Mouse (Mus musculus) cortical plate, adult 2 months (tissue): ENCODE results near the gene Tmem120b. TPM values are rescaled to one million over a fixed set of nuclear protein-coding genes. Genes with fewer than 3 reads are reported as not detected.

ENCODE experiments used
- H3K27ac ChIP-seq: fragments of 200-500 bp; 2 replicates; pipeline ENCODE4 v1.5.1; 2012; ENCODE audit warnings: low read length, control low read depth, inconsistent platforms; ENCODE audit not compliant: insufficient read depth
- H3K4me1 ChIP-seq: fragments of 200-500 bp; 2 replicates; pipeline ENCODE4 v1.6.1; 2011; ENCODE audit warnings: low read length; ENCODE audit not compliant: control insufficient read depth, insufficient read depth
- H3K4me3 ChIP-seq: fragments of 200-500 bp; 2 replicates; pipeline ENCODE4 v1.5.1; 2011; ENCODE audit warnings: mild to moderate bottlenecking, low read length, control low read depth; ENCODE audit not compliant: insufficient read depth
- CTCF ChIP-seq: fragments of 200-500 bp; IDR thresholded peaks from 2 replicates; pipeline ENCODE4 v1.5.1; 2011; ENCODE audit warnings: mild to moderate bottlenecking, control low read depth, low read length; ENCODE audit not compliant: insufficient read depth; ENCODE audit errors: extremely low read depth
- POLR2A ChIP-seq: fragments of 200-500 bp; IDR thresholded peaks from 2 replicates; pipeline ENCODE4 v1.6.1; 2011; ENCODE audit warnings: mild to moderate bottlenecking, low read length, control low read depth; ENCODE audit not compliant: insufficient read depth; ENCODE audit errors: extremely low read depth
- polyA plus RNA-seq: library from polyadenylated mRNA; depleted of rRNA; stranded (reverse); fragments of >200 nt; gene quantifications from 2 replicates; pipeline ENCODE4 v1.2.3, GENCODE M21; 2012; rRNA removed

Gene Tmem120b
- polyA plus RNA-seq, 1 experiment: 10.7 TPM

DNA sequence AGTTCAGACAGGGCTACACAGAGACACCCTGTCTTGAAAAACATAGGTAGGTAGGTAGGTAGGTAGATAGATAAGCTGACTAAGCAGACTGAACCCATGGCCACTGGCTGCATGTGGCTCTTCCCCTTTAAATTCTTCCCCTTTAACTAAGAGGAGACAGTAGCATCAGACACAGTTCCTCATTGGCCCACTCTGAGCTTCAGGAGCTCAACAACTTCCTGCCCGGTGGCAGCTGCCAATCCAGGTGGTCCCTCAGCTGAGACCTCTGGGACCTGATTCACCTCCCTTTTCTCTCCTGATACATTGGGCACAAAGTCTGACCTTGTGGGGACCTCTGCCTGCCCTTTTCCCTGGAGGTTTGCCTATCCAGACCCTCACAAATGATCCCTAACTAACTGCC, 84.7 kb downstream of the Tmem120b start:
- Histone ChIP-seq H3K4me1 (peaks cover 3% of the 10 kb centered on the region; the same call in 1 of the 2 replicates), H3K27ac (no peak overlapping the region), H3K4me3 (no peak overlapping the region)
- TF ChIP-seq CTCF: no peak
- no peak for TF ChIP-seq POLR2A

DNA sequence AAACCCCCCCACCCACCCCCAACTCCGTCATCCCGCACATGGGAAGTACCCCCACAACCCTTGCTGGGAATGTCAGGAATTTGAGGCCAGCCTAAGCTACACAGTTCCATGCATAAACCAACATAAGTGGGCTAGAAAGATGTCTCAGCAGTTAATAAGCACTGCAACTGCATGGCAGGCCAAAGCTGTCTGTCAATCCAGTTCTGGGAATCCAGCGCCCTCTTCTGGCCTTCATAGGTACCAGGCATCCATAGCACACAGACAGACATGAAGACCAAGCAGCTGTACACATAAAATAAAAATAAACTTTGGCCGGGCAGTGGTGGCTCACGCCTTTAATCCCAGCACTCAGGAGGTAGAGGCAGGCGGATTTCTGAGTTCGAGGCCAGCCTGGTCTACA, 87.2 kb downstream of the Tmem120b start:
- TF ChIP-seq POLR2A (no peak), CTCF (peak; percentile 81)
- peaks cover 3% of the 10 kb centered on the region; the same call in 1 of the 2 replicates for H3K4me1 ChIP-seq
- H3K4me3 ChIP-seq: no peak overlapping the region
- H3K27ac ChIP-seq: no peak overlapping the region

DNA sequence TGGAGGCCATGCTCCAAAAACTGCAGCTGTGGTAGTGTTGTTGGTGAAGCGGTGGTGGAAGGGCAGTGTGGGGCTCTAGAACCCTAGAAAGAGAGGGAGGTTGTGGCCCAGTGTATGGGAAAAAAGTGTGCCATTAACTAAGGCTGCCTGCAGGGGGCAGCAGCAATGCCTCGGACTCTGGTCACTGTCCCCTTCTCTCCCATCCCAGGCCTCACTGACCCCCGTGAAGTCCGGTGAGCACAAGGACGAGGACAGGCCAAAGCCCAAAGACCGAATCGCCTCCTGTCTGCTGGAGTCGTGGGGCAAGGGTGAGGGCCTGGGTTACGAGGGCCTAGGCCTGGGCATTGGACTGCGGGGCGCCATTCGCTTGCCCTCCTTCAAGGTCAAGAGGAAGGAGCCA, 88.5 kb downstream of the Tmem120b start:
- Histone ChIP-seq H3K27ac (no peak overlapping the region), H3K4me3 (no peak overlapping the region), H3K4me1 (no peaks in the 10 kb centered on the region)
- TF ChIP-seq CTCF (peak; percentile 36; the same call in 1 of the 2 replicates), POLR2A (no peak)

DNA sequence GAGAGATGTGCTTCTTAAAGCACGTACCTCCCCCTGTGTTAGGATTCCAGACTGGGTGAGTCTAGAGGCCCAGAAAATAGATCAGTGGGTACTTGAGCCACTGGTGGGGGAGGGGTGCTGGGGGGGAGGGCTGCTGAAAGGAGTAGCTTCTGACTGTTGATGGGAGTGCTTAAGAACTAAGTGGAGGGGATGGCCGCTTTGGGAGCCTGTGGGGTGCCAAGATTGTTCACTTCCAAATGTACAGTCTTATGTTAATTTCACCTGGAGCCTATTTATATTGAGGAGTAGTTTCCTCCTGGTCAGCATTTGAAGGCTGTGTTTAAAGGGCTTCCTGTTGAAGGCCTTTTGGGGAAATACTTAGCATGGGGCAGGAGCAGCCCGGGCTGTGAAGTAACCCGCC, 89.8 kb downstream of the Tmem120b start:
- TF ChIP-seq POLR2A (no peak), CTCF (no peak)
- Histone ChIP-seq H3K27ac (no peak overlapping the region), H3K4me1 (no peaks in the 10 kb centered on the region), H3K4me3 (no peak overlapping the region)

DNA sequence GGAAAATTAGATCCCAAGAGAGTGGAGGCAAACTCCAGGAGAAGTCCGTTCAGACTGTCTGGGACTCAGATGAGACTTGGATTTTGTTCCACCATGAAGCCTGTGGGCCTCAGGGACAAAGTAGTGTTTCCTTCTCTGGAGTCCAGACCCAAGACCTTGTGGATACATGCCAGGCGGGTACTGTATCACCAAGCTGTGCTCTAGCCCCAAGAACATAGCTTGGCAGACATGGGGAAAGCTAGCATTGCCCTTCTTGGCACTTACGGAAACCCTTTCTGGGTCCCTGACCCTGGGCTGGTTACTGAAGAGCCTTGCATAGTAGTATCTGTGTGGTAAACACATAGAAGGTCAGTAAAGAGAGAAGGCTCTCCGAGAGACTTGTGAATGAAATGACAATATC, 91.2 kb downstream of the Tmem120b start:
- no peak for TF ChIP-seq CTCF
- no peak for TF ChIP-seq POLR2A
- H3K27ac ChIP-seq: no peak overlapping the region

DNA sequence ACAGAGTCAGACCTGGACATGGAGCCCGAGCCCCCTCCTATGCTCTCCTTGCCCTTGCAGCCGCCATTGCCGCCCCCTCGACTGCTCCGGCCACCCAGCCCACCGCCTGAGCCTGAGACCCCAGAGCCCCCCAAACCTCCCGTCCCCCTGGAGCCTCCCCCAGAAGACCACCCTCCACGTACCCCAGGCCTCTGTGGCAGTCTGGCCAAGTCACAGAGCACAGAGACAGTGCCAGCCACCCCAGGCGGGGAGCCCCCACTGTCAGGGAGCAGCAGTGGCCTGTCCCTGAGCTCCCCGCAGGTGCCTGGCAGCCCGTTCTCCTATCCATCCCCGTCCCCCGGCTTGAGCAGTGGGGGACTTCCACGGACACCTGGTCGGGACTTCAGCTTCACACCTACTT, 91.7 kb downstream of the Tmem120b start:
- no peaks in the 10 kb centered on the region for H3K4me1 ChIP-seq
- H3K4me3 ChIP-seq: no peak overlapping the region
- TF ChIP-seq CTCF (no peak), POLR2A (no peak)
- no peak overlapping the region for H3K27ac ChIP-seq

More for the DNA sequence above, 91.2 kb downstream of the Tmem120b start:
- no peak overlapping the region for H3K4me3 ChIP-seq
- H3K4me1 ChIP-seq: no peaks in the 10 kb centered on the region

DNA sequence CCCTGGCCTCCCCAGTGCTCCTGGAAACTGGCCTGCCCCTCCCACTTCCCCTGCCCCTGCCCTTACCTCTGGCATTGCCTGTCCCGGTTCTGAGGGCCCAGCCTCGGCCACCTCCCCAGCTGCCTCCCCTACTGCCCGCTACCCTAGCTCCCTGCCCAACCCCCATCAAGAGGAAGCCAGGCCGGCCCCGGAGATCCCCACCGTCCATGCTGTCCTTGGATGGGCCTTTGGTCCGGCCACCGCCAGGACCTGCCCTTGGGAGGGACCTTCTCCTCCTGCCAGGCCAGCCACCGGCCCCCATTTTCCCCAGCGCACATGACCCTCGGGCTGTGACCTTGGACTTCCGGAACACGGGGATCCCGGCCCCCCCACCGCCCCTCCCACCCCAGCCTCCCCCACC, 92.1 kb downstream of the Tmem120b start:
- Histone ChIP-seq H3K4me1 (no peaks in the 10 kb centered on the region), H3K4me3 (no peak overlapping the region), H3K27ac (no peak overlapping the region)
- TF ChIP-seq CTCF: no peak
- TF ChIP-seq POLR2A: no peak

DNA sequence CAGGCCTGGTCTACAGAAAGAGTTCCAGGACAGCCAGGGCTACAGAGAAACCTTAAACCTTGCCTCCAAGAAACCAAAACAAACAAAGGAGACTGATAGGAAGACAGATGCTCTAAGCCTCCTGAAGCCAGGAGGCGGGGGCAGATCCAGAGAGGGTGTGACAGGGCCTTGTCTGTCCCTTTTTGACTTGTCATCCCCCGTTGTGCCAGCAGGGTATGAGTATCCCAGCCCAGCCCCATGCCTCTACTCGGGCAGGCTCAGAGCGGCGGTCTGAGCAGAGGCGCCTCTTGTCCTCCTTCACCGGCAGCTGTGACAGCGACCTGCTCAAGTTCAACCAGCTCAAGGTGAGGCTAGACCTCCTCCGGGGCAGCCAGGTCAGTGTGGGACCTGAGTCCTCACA, 94.7 kb downstream of the Tmem120b start:
- no peak overlapping the region for H3K4me3 ChIP-seq
- no peak for TF ChIP-seq POLR2A
- no peak for TF ChIP-seq CTCF
- no peak overlapping the region for H3K27ac ChIP-seq
- H3K4me1 ChIP-seq: no peaks in the 10 kb centered on the region

DNA sequence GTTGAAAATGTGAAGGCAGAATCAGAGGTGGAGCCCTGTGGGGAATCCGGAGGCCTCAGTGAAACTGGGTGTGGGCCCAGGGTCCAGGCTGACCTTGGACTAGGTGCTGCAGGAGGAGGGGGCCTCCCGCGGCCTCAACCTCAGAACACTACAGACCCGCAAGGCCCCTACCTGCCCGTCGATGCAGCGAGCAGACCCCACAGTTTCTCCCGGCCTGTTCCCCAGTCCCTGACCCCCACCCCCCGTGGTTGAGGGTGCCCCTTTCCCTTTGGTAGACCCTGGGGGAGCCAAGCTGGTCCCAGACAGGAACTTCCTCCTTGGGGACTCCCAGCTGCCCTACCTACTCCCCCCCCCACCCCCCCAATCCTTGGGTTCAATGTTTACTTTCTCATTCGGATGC, 98.2 kb downstream of the Tmem120b start:
- H3K4me1 ChIP-seq: no peaks in the 10 kb centered on the region
- TF ChIP-seq CTCF (no peak), POLR2A (no peak)
- no peak overlapping the region for H3K27ac ChIP-seq
- no peak overlapping the region for H3K4me3 ChIP-seq

Other genes starting within 250 kb of the Tmem120b start
- 420 and 467 TPM in 2 replicates for gene Anapc5, start 247.1 kb upstream of the Tmem120b start, polyA plus RNA-seq
- gene Rnf34, start 218.4 kb upstream of the Tmem120b start, polyA plus RNA-seq: 35.8 and 38.1 TPM in 2 replicates
- 16.6 and 18.7 TPM in 2 replicates for gene Kdm2b, start 78.6 kb upstream of the Tmem120b start, polyA plus RNA-seq
- 13.2 and 14.3 TPM in 2 replicates for gene Orai1, start 53.3 kb upstream of the Tmem120b start, polyA plus RNA-seq
- gene Morn3, start 21.4 kb upstream of the Tmem120b start, polyA plus RNA-seq: 0.11 and 0.27 TPM in 2 replicates
- gene Rhof, start 64.3 kb downstream of the Tmem120b start, polyA plus RNA-seq: 47.4 and 48.1 TPM in 2 replicates
- 8.4 and 9.2 TPM in 2 replicates for gene Setd1b, start 73.8 kb downstream of the Tmem120b start, polyA plus RNA-seq
- 27.1 and 27.9 TPM in 2 replicates for gene Psmd9, start 101.0 kb downstream of the Tmem120b start, polyA plus RNA-seq
- gene Hpd, start 114.3 kb downstream of the Tmem120b start, polyA plus RNA-seq: not detected in 2 replicates
- gene Wdr66, start 183.7 kb downstream of the Tmem120b start, polyA plus RNA-seq: 5.2 and 6.7 TPM in 2 replicates